Mouse (Mus musculus) E14TG2a.4 (cell line): Measurements from ENCODE around the gene Cbll1.

Experiments
- CTCF ChIP-seq: conservative IDR thresholded peaks from 2 replicates; pipeline ENCODE4 v1.5.1; 2014; ENCODE audit warnings: low read length
- NANOG ChIP-seq: IDR thresholded peaks from 2 replicates; pipeline ENCODE4 v1.6.1; 2014; ENCODE audit warnings: borderline replicate concordance, low read length, mixed read lengths
- POU5F1 ChIP-seq: IDR thresholded peaks from 2 replicates; pipeline ENCODE4 v1.6.1; 2014; ENCODE audit warnings: low read length, borderline replicate concordance

DNA sequence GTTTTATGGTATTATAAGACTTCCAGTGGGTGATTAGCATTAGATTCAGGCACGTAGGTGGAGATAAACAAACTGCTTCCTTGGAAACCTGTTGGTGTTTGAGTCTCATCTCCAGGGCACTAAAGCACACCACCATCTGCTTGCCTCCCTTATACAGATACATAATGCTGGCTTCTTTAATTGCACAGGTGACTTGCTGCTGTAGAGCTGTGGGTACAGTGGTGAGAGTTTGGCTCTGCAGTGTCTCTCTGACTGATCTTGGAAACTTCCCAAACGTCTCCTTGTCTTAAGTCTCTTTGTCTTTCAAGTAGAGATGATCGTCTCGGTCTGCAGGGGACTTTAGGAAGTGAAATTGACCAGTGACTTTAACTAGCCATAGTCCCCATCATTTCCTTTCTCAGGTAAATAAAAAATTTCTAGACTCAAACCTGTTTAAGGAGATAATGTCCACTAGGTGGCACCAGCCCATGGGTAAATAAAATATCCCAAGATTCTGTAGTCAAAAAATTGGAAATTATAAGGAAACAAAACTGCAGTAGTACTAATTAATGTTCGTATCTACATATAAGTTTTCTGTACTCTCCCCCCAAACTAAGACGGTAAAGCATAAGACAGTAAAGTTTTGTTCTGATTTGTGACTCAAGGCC is 8.4 kb upstream of the Cbll1 start:
- TF ChIP-seq CTCF: peak; percentile 53
- TF ChIP-seq NANOG: no peak
- no peak for TF ChIP-seq POU5F1
